Comparison of ENCODE assay signal across 8 mouse cellular contexts in the genomic region with DNA sequence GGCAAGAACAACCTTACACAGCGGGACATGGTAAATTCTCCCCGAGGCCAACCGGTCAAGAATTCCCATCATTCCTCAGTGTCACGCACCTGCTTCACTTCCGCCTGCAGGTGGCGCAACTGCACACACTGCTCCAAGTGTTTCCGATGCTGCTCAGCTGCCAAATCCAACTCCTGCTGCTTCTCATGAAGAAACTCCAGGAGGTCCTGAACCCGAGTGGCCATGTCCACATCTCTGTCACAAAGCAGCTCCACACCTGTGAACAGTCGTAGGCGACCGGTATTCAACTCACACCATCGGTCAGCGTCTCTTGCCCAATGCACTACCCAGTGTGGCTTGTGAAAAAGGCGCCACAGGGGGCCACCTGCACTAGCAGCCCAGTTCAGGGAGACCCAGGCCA.
DNase-seq lines count a peak whose midpoint lies in the region; ATAC-seq and TF ChIP-seq lines count a peak whose summit lies in the region.

No protein-coding gene starts in this region.

- TF ChIP-seq POLR2A in myocyte (IDR thresholded peaks at IDR 0.05; ENCODE audit: insufficient read length, low read depth), result peak; percentile 26

- H3K4me3 ChIP-seq in forebrain, embryonic 14.5 days (ENCODE audit: low read depth, low read length), result no peak overlapping the region
- no peak overlapping the region for H3K4me3 ChIP-seq in forebrain, embryonic 13.5 days
- no peak overlapping the region for H3K4me3 ChIP-seq in myocyte

- H3K4me1 ChIP-seq in forebrain, embryonic 14.5 days (ENCODE audit: control insufficient read depth, insufficient read depth, low read length), result no peaks in the 10 kb centered on the region
- H3K4me1 ChIP-seq in forebrain, embryonic 13.5 days, result no peaks in the 10 kb centered on the region

- no peak overlapping the region for H3K9ac ChIP-seq in forebrain, embryonic 14.5 days (ENCODE audit: low read length)
- no peak overlapping the region for H3K9ac ChIP-seq in forebrain, embryonic 13.5 days

- H3K27ac ChIP-seq in forebrain, embryonic 14.5 days (ENCODE audit: low read depth, low read length), result no peak overlapping the region
- H3K27ac ChIP-seq in forebrain, embryonic 13.5 days, result no peak overlapping the region

- no peaks in the 10 kb centered on the region for H3K27me3 ChIP-seq in forebrain, embryonic 14.5 days (replicated peaks; ENCODE audit: control insufficient read depth, insufficient read depth, low read length)
- H3K27me3 ChIP-seq in forebrain, embryonic 13.5 days, result no peaks in the 10 kb centered on the region
- H3K27me3 ChIP-seq in myocyte (ENCODE audit: control insufficient read depth, insufficient read depth, insufficient read length), result no peaks in the 10 kb centered on the region

- WGBS in forebrain, embryonic 14.5 days, result 86% methylated on average over 14 of the region's 14 CpGs
- WGBS in forebrain, embryonic 13.5 days, result 89% methylated on average over 14 of the region's 14 CpGs

- no peak overlapping the region for H3ac ChIP-seq in myocyte (ENCODE audit: control insufficient read depth, insufficient read length)

- H3K9me3 ChIP-seq in forebrain, embryonic 14.5 days (replicated peaks; ENCODE audit: control insufficient read depth, low read length), result no peaks in the 10 kb centered on the region
- no peaks in the 10 kb centered on the region for H3K9me3 ChIP-seq in forebrain, embryonic 13.5 days (replicated peaks)

- peaks cover 89% of the 10 kb centered on the region for H3K36me3 ChIP-seq in forebrain, embryonic 14.5 days (ENCODE audit: control insufficient read depth, insufficient read depth, low read length)
- H3K36me3 ChIP-seq in forebrain, embryonic 13.5 days (ENCODE audit: poor library complexity, severe bottlenecking), result peaks cover 94% of the 10 kb centered on the region
- peaks cover 83% of the 10 kb centered on the region for H3K36me3 ChIP-seq in myocyte (ENCODE audit: control insufficient read depth, insufficient read depth)

- intact Hi-C loops in left cerebral cortex, postnatal 36 days (cut with DNase I), result no loop called here

- peak; percentile 42 for DNase-seq in forebrain, embryonic 14.5 days (ENCODE audit: low spot score)
- DNase-seq in right cerebral cortex, postnatal 14 days, result peak; percentile 61
- DNase-seq in right cerebral cortex, adult 2 months (ENCODE audit: low spot score in 2 of 2), result no peak
- DNase-seq in cerebellum, postnatal 14 days, result peak; percentile 47 to 71
- DNase-seq in kidney, postnatal 10 days, result peak; percentile 62
- no peak for DNase-seq in left cerebral cortex, postnatal 36 days (ENCODE audit: low spot score in 2 of 2)

- no peak overlapping the region for H3K4me2 ChIP-seq in forebrain, embryonic 14.5 days (ENCODE audit: low read length)
- H3K4me2 ChIP-seq in forebrain, embryonic 13.5 days, result no peak overlapping the region
- no peak overlapping the region for H3K4me2 ChIP-seq in myocyte (ENCODE audit: low read depth)

- no peaks in the 10 kb centered on the region for H3K79me2 ChIP-seq in myocyte (ENCODE audit: control insufficient read depth, insufficient read depth)

- no peak; the same call in 1 of the 2 replicates for ATAC-seq in forebrain, embryonic 14.5 days
- ATAC-seq in forebrain, embryonic 13.5 days, result no peak

TF ChIP-seq in myocyte, 11 proteins besides CTCF, POLR2A, EP300 and RAD21:
- TF ChIP-seq USF1 (IDR thresholded peaks at IDR 0.05; ENCODE audit: low read depth) (no peak), E2F4 (IDR thresholded peaks at IDR 0.05; ENCODE audit: insufficient read depth) (no peak), SRF (IDR thresholded peaks at IDR 0.05; ENCODE audit: control insufficient read depth, insufficient read length, low read depth) (no peak), MYOD1 (IDR thresholded peaks at IDR 0.05; ENCODE audit: control insufficient read depth in 1 of 3, insufficient read length in 2 of 3, low read depth in 2 of 3) (peak in 2 of 3 experiments; percentile 11 to 20), TCF12 (IDR thresholded peaks at IDR 0.05; ENCODE audit: insufficient read depth, poor library complexity, severe bottlenecking) (no peak), MYOG (IDR thresholded peaks at IDR 0.05; ENCODE audit: control insufficient read depth in 1 of 3, insufficient read depth in 1 of 3, insufficient read length in 2 of 3, low read depth in 2 of 3) (peak in 1 of 3 experiments; percentile 22)

Comparison
In these comparisons a context has a peak if more than half of its experiments do, and no peak if none do; other contexts are left out.
1. DNase-seq: peak in forebrain, embryonic 14.5 days (single experiment), right cerebral cortex, postnatal 14 days (single experiment), cerebellum, postnatal 14 days (2 of 2) and kidney, postnatal 10 days (single experiment); none in right cerebral cortex, adult 2 months (0 of 2) and left cerebral cortex, postnatal 36 days (0 of 2).